Mouse (Mus musculus) embryonic fibroblast, embryonic 13.5 days (primary cell): ENCODE data around the gene Bcat2.

Experiments
- CTCF ChIP-seq: IDR thresholded peaks from 2 replicates; pipeline ENCODE4 v1.5.1; 2011; ENCODE audit warnings: mild to moderate bottlenecking, control low read depth, low read length, moderate library complexity, borderline replicate concordance; ENCODE audit not compliant: insufficient read depth
- POLR2A ChIP-seq: IDR thresholded peaks from 2 replicates; pipeline ENCODE4 v1.6.1; 2011; ENCODE audit warnings: low read depth, mild to moderate bottlenecking, control low read depth, low read length, moderate library complexity

DNA sequence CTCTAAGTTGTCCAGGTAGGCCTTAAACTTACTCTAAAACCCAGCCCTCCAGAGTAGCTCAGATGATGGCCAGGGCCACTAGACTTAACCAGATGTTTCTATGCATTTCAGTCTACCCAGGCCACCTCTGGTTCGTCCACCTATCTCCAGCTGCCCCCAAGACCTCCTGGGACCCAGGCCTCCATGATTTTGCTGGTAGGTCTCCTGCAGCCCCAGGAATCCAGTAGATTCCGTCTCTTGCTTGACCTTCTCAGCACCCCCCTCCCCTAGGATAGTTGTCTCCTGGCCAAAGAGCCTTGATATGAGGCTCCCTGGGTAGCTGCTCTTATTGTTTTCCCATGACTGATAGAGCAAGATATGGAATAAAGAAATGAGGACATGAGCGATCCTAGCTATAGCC lies 30.9 kb upstream of the Bcat2 start:
- TF ChIP-seq POLR2A, result no peak
- TF ChIP-seq CTCF, result no peak
